Mouse (Mus musculus): Measurements from ENCODE around the gene Stn1. TPM values are rescaled to one million over a fixed set of nuclear protein-coding genes. Genes with fewer than 3 reads are reported as not detected.

Stn1 gene
- polyA plus RNA-seq, 1 experiment from 2014 or later: 7.2 TPM

Other genes with a start within 250 kb of the Stn1 start
- 0.64 and 0.65 TPM in 2 replicates for gene Sh3pxd2a, start 73.1 kb downstream of the Stn1 start, polyA plus RNA-seq (2015; fragmentation: Nextera tagmentation; extraction: Ambion mirVana)
- 4.6 and 5.8 TPM in 2 replicates for gene Slk, start 42.2 kb upstream of the Stn1 start, polyA plus RNA-seq (2015; fragmentation: Nextera tagmentation; extraction: Ambion mirVana)
- 0.06 and 0.08 TPM in 2 replicates for gene Col17a1, start 154.6 kb upstream of the Stn1 start, polyA plus RNA-seq (2015; fragmentation: Nextera tagmentation; extraction: Ambion mirVana)
- gene Sfr1, start 194.2 kb upstream of the Stn1 start, polyA plus RNA-seq (2015; fragmentation: Nextera tagmentation; extraction: Ambion mirVana): 50.5 and 62.1 TPM in 2 replicates

Data from liver, embryonic 16.5 days (tissue).